Mouse (Mus musculus): ENCODE measurements around the gene Sgcd.

DNA sequence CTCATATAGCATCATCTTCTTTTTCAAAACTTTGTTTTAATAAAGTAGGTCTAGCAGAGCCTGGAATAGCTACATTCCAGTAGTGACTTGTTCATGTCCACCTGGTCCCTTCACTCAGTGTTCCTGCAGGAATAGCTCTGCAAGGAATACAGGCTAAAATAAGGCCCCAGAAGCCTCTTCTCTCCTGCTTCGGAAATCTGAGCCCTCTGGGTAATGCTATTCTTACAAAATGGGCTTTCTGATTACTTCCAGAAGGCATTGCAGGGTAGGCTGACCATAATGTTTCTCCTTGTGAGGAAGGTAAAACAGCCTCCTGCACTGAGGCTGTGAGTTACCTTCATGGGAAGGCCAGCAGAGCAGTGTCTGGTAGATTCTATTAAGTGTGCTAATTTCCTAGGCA lies 611.9 kb downstream of the Sgcd start:
- TF ChIP-seq CTCF (IDR thresholded peaks at IDR 0.05) (no peak), EP300 (IDR thresholded peaks at IDR 0.05) (no peak)

All from lung, postnatal 0 days (tissue).